Mouse (Mus musculus) lung, postnatal 36 days (tissue): ENCODE data around the gene Dot1l.
"Not testable (repeated sequence)": the region's sequence is repeated elsewhere in the genome, so short reads cannot be mapped to it uniquely, and the experiment has no call there.

ENCODE experiments used
- DNase-seq: peaks from one replicate; pipeline ENCODE4 v3.0.0; 2022; ENCODE audit warnings: mixed read lengths

The Dot1l gene

GRCm38 (mm10) chr10:80812391-80813041 is 57.5 kb downstream of the Dot1l start:
- no peak for DNase-seq

- DNase-seq = no peak
Observed at GRCm38 (mm10) chr10:80813366-80813765, 58.4 kb downstream of the Dot1l start, which contains the start of gene Jsrp1. Jsrp1 (minus strand) TSS chr10:80813498.

- no peak for DNase-seq
Observed at GRCm38 (mm10) chr10:80814800-80815199, 59.8 kb downstream of the Dot1l start.

- not testable (repeated sequence) for DNase-seq
Observed at GRCm38 (mm10) chr10:80816303-80816702, 61.3 kb downstream of the Dot1l start.

- DNase-seq = no peak
Observed at GRCm38 (mm10) chr10:80817164-80817563, 62.2 kb downstream of the Dot1l start.

- not testable (repeated sequence) for DNase-seq
Observed at GRCm38 (mm10) chr10:80817955-80818354, 62.9 kb downstream of the Dot1l start.

- DNase-seq = no peak
Observed at GRCm38 (mm10) chr10:80818599-80819281, 63.7 kb downstream of the Dot1l start.

- DNase-seq = no peak
Observed at GRCm38 (mm10) chr10:80819406-80819805, 64.4 kb downstream of the Dot1l start.

- peak; percentile 73 for DNase-seq
Observed at GRCm38 (mm10) chr10:80821991-80822390, 67.0 kb downstream of the Dot1l start.

GRCm38 (mm10) chr10:80822528-80822927 is 67.5 kb downstream of the Dot1l start:
- DNase-seq = no peak

GRCm38 (mm10) chr10:80823316-80823715 is 68.3 kb downstream of the Dot1l start:
- DNase-seq = no peak

GRCm38 (mm10) chr10:80823847-80824643 is 69.0 kb downstream of the Dot1l start:
- no peak for DNase-seq

GRCm38 (mm10) chr10:80824827-80825226 is 69.8 kb downstream of the Dot1l start:
- DNase-seq = no peak

GRCm38 (mm10) chr10:80826151-80827062 is 71.4 kb downstream of the Dot1l start, which contains the start of gene Oaz1:
Oaz1 (plus strand) TSS chr10:80826656.
- DNase-seq = peak; percentile 100

GRCm38 (mm10) chr10:80827063-80827869 is 72.3 kb downstream of the Dot1l start:
- DNase-seq = no peak

GRCm38 (mm10) chr10:80827870-80828420 is 72.9 kb downstream of the Dot1l start:
- no peak for DNase-seq

GRCm38 (mm10) chr10:80828587-80828986 is 73.6 kb downstream of the Dot1l start:
- not testable (repeated sequence) for DNase-seq

- no peak for DNase-seq
Observed at GRCm38 (mm10) chr10:80829359-80830278, 74.6 kb downstream of the Dot1l start.

- peak; percentile 90 for DNase-seq
Observed at GRCm38 (mm10) chr10:80831136-80831535, 76.1 kb downstream of the Dot1l start.

GRCm38 (mm10) chr10:80832818-80833217 is 77.8 kb downstream of the Dot1l start:
- no peak for DNase-seq
